Mouse (Mus musculus) G1E (cell line): ENCODE measurements around the gene Lmntd1.

Experiments used
- CTCF ChIP-seq: IDR thresholded peaks from 2 replicates; pipeline ENCODE4 v1.5.1; 2012; ENCODE audit warnings: low read depth, low read length, inconsistent platforms, mixed read lengths
- GATA1 ChIP-seq: IDR thresholded peaks from 2 replicates; pipeline ENCODE4 v1.6.1; 2012; ENCODE audit warnings: borderline replicate concordance, low read length, inconsistent platforms, mixed read lengths

DNA sequence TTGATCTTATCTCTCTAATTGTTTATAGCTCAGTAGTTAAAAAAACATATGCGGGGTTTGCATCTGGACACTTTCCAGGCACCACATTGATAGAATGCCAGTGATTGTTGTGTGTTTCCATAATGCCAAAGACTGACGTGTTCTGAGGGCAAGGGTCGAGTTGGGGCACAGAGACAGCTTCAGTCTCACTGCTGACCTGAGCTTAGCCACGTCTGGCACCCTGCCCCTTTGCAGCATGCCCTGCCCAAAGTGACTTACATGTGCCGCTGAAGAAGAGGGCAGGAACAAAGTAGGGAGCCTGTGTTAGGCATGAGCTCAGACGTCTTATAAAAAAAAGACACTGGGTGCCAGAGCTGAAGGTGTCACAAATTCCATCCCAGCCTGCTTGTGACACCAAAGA is 16.1 kb upstream of the Lmntd1 start:
- TF ChIP-seq CTCF (no peak), GATA1 (no peak)
